Mouse (Mus musculus) MEL (cell line): ENCODE measurements around the gene Adamts16. TPM values are rescaled to one million over a fixed set of nuclear protein-coding genes. Genes with fewer than 3 reads are reported as not detected.

ENCODE experiments used
- DNase-seq: peaks from one replicate; pipeline ENCODE4 v3.0.0; 2011; ENCODE audit warnings: low read depth, low spot score
- H3K27ac ChIP-seq: 2 replicates; pipeline ENCODE4 v1.5.1; 2012; ENCODE audit warnings: low read depth, mild to moderate bottlenecking, control low read depth, low read length, moderate library complexity; ENCODE audit not compliant: control insufficient read depth
- H3K27me3 ChIP-seq, 2 experiments: fragments of 150-350 bp in 1 of 2; sonication (generic) in 1 of 2; 2 replicates each; pipeline ENCODE4 v1.6.1; 2012; ENCODE audit warnings: low read length in 2 of 2, mild to moderate bottlenecking in 2 of 2, improper control_type of control experiment in 1 of 2, moderate library complexity in 1 of 2; ENCODE audit not compliant: insufficient read depth in 2 of 2, control insufficient read depth in 1 of 2
- H3K36me3 ChIP-seq, 2 experiments: 2 replicates each; pipeline ENCODE4 v1.6.1; 2012 to 2014; ENCODE audit warnings: low read length in 2 of 2, improper control_type of control experiment in 1 of 2, inconsistent platforms in 1 of 2, mild to moderate bottlenecking in 1 of 2; ENCODE audit not compliant: insufficient read depth in 2 of 2, control insufficient read depth in 1 of 2
- H3K4me1 ChIP-seq, 2 experiments: fragments of 150-350 bp in 1 of 2; sonication (generic) in 1 of 2; 2 replicates each; pipeline ENCODE4 v1.6.1; 2012; ENCODE audit warnings: low read length in 2 of 2, improper control_type of control experiment in 1 of 2, mild to moderate bottlenecking in 1 of 2; ENCODE audit not compliant: insufficient read depth in 2 of 2, control insufficient read depth in 1 of 2
- H3K4me3 ChIP-seq, 2 experiments: fragments of 150-350 bp in 1 of 2; sonication (generic) in 1 of 2; 2 replicates each; pipeline ENCODE4 v1.5.1; 2012; ENCODE audit warnings: low read depth in 2 of 2, low read length in 2 of 2, mild to moderate bottlenecking in 2 of 2, moderate library complexity in 2 of 2, control low read depth in 1 of 2, improper control_type of control experiment in 1 of 2; ENCODE audit not compliant: control insufficient read depth in 1 of 2, insufficient read depth in 1 of 2
- H3K79me2 ChIP-seq: 2 replicates; pipeline ENCODE4 v1.6.1; 2012; ENCODE audit warnings: mild to moderate bottlenecking, low read length, moderate library complexity; ENCODE audit not compliant: control insufficient read depth, poor library complexity, insufficient read depth
- H3K9ac ChIP-seq: 2 replicates; pipeline ENCODE4 v1.6.1; 2012; ENCODE audit warnings: low read depth, mild to moderate bottlenecking, control low read depth, low read length, moderate library complexity; ENCODE audit not compliant: control insufficient read depth, poor library complexity, severe bottlenecking
- H3K9me3 ChIP-seq: fragments of 150-350 bp; sonication (generic); replicated peaks from 2 replicates; pipeline ENCODE4 v1.6.1; 2012; ENCODE audit warnings: mild to moderate bottlenecking, low read length, improper control_type of control experiment, moderate library complexity; ENCODE audit not compliant: insufficient read depth
- BHLHE40 ChIP-seq: IDR thresholded peaks from 2 replicates; pipeline ENCODE4 v1.6.1; 2012; ENCODE audit warnings: low read depth, mild to moderate bottlenecking, inconsistent platforms, low read length, improper control_type of control experiment, borderline replicate concordance
- CHD2 ChIP-seq: IDR thresholded peaks from 2 replicates; pipeline ENCODE4 v1.6.1; 2011; ENCODE audit warnings: low read length, improper control_type of control experiment
- CTCF ChIP-seq, 3 experiments: IDR thresholded peaks in 2 of 3; conservative IDR thresholded peaks in 1 of 3; 2 replicates each; pipeline ENCODE4 v1.5.1; 2011 to 2012; ENCODE audit warnings: low read length in 3 of 3, low read depth in 2 of 3, mild to moderate bottlenecking in 2 of 3, improper control_type of control experiment in 1 of 3, inconsistent platforms in 1 of 3, mixed read lengths in 1 of 3, moderate library complexity in 1 of 3; ENCODE audit not compliant: control insufficient read depth in 1 of 3, insufficient read depth in 1 of 3, poor library complexity in 1 of 3, severe bottlenecking in 1 of 3
- E2F4 ChIP-seq: IDR thresholded peaks from 2 replicates; pipeline ENCODE4 v1.6.1; 2011; ENCODE audit warnings: low read depth, low read length, improper control_type of control experiment, borderline replicate concordance
- ELF1 ChIP-seq: IDR thresholded peaks from 2 replicates; pipeline ENCODE4 v1.6.1; 2014; ENCODE audit warnings: low read depth, mild to moderate bottlenecking, inconsistent platforms, low read length, improper control_type of control experiment, moderate library complexity
- EP300 ChIP-seq, 2 experiments: IDR thresholded peaks; 2 replicates each; pipeline ENCODE4 v1.6.1; 2011; ENCODE audit warnings: improper control_type of control experiment in 2 of 2, low read length in 2 of 2, low read depth in 1 of 2, mild to moderate bottlenecking in 1 of 2
- ETS1 ChIP-seq: IDR thresholded peaks from 2 replicates; pipeline ENCODE4 v1.6.1; 2012; ENCODE audit warnings: low read depth, mild to moderate bottlenecking, inconsistent platforms, low read length, improper control_type of control experiment, moderate library complexity
- GABPA ChIP-seq: IDR thresholded peaks from 2 replicates; pipeline ENCODE4 v1.6.1; 2012; ENCODE audit warnings: low read depth, mild to moderate bottlenecking, inconsistent platforms, low read length, improper control_type of control experiment, moderate library complexity
- GATA1 ChIP-seq: IDR thresholded peaks from 2 replicates; pipeline ENCODE4 v1.6.1; 2011; ENCODE audit warnings: low read depth, low read length, improper control_type of control experiment
- JUND ChIP-seq: IDR thresholded peaks from 2 replicates; pipeline ENCODE4 v1.6.1; 2011; ENCODE audit warnings: low read depth, mild to moderate bottlenecking, improper control_type of control experiment, low read length
- MAX ChIP-seq: IDR thresholded peaks from 2 replicates; pipeline ENCODE4 v1.6.1; 2011; ENCODE audit warnings: low read length, improper control_type of control experiment
- MAZ ChIP-seq: IDR thresholded peaks from 2 replicates; pipeline ENCODE4 v1.6.1; 2012; ENCODE audit warnings: low read depth, mild to moderate bottlenecking, inconsistent platforms, low read length, improper control_type of control experiment
- MEF2A ChIP-seq: IDR thresholded peaks from 2 replicates; pipeline ENCODE4 v1.6.1; 2014; ENCODE audit warnings: low read depth, mild to moderate bottlenecking, inconsistent platforms, low read length, improper control_type of control experiment; ENCODE audit not compliant: poor library complexity, insufficient replicate concordance, severe bottlenecking; ENCODE audit errors: extremely low read depth
- MXI1 ChIP-seq: IDR thresholded peaks from 2 replicates; pipeline ENCODE4 v1.6.1; 2011; ENCODE audit warnings: mild to moderate bottlenecking, low read depth, low read length, improper control_type of control experiment
- MYC ChIP-seq: IDR thresholded peaks from 2 replicates; pipeline ENCODE4 v1.6.1; 2011; ENCODE audit warnings: low read depth, mild to moderate bottlenecking, low read length, improper control_type of control experiment, moderate library complexity
- NRF1 ChIP-seq: IDR thresholded peaks from 2 replicates; pipeline ENCODE4 v1.6.1; 2014; ENCODE audit warnings: low read depth, mild to moderate bottlenecking, inconsistent platforms, low read length, improper control_type of control experiment, moderate library complexity; ENCODE audit not compliant: poor library complexity, insufficient read depth, severe bottlenecking
- POLR2A ChIP-seq, 2 experiments: IDR thresholded peaks; 2 replicates each; pipeline ENCODE4 v1.6.1; 2011 to 2012; ENCODE audit warnings: low read length in 2 of 2, mild to moderate bottlenecking in 2 of 2, control low read depth in 1 of 2, improper control_type of control experiment in 1 of 2, low read depth in 1 of 2, moderate library complexity in 1 of 2; ENCODE audit not compliant: control insufficient read depth in 1 of 2, insufficient read depth in 1 of 2, poor library complexity in 1 of 2
- POLR2AphosphoS2 ChIP-seq: IDR thresholded peaks from 2 replicates; pipeline ENCODE4 v1.6.1; 2011; ENCODE audit warnings: low read length, improper control_type of control experiment
- POLR2AphosphoS5 ChIP-seq: IDR thresholded peaks from 2 replicates; pipeline ENCODE4 v1.6.1; 2012; ENCODE audit warnings: low read depth, borderline replicate concordance, mild to moderate bottlenecking, inconsistent platforms, low read length, moderate library complexity, mixed read lengths
- RAD21 ChIP-seq: IDR thresholded peaks from 2 replicates; pipeline ENCODE4 v1.6.1; 2011; ENCODE audit warnings: mild to moderate bottlenecking, low read depth, low read length, improper control_type of control experiment
- RCOR1 ChIP-seq: IDR thresholded peaks from 2 replicates; pipeline ENCODE4 v1.6.1; 2012; ENCODE audit warnings: low read depth, mild to moderate bottlenecking, inconsistent platforms, low read length, improper control_type of control experiment
- SIN3A ChIP-seq: IDR thresholded peaks from 2 replicates; pipeline ENCODE4 v1.6.1; 2012; ENCODE audit warnings: low read length, improper control_type of control experiment, inconsistent platforms
- TAL1 ChIP-seq: IDR thresholded peaks from 2 replicates; pipeline ENCODE4 v1.6.1; 2012; ENCODE audit warnings: mild to moderate bottlenecking, inconsistent platforms, low read length, moderate library complexity, mixed read lengths
- TBP ChIP-seq: IDR thresholded peaks from 2 replicates; pipeline ENCODE4 v1.8.0; 2011; ENCODE audit warnings: low read depth, low read length, improper control_type of control experiment
- TCF12 ChIP-seq: IDR thresholded peaks from 2 replicates; pipeline ENCODE4 v1.6.1; 2014; ENCODE audit warnings: low read depth, mild to moderate bottlenecking, inconsistent platforms, low read length, improper control_type of control experiment, moderate library complexity
- USF2 ChIP-seq, 2 experiments: IDR thresholded peaks; 2 replicates each; pipeline ENCODE4 v1.6.1; 2011 to 2012; ENCODE audit warnings: improper control_type of control experiment in 2 of 2, low read length in 2 of 2, borderline replicate concordance in 1 of 2, inconsistent platforms in 1 of 2, low read depth in 1 of 2, mild to moderate bottlenecking in 1 of 2; ENCODE audit not compliant: insufficient read depth in 1 of 2
- ZKSCAN1 ChIP-seq: IDR thresholded peaks from 2 replicates; pipeline ENCODE4 v1.6.1; 2012; ENCODE audit warnings: low read depth, mild to moderate bottlenecking, inconsistent platforms, low read length, improper control_type of control experiment, moderate library complexity
- ZMIZ1 ChIP-seq: IDR thresholded peaks from 2 replicates; pipeline ENCODE4 v1.6.1; 2012; ENCODE audit warnings: low read depth, mild to moderate bottlenecking, inconsistent platforms, low read length, improper control_type of control experiment, moderate library complexity
- ZNF384 ChIP-seq: IDR thresholded peaks from 2 replicates; pipeline ENCODE4 v1.6.1; 2012; ENCODE audit warnings: low read depth, mild to moderate bottlenecking, inconsistent platforms, low read length, improper control_type of control experiment
- polyA plus RNA-seq, 2 experiments: library from polyadenylated mRNA; stranded (reverse) in 1 of 2; unstranded in 1 of 2; fragments of >175 nt in 1 of 2; fragments of >200 nt in 1 of 2; gene quantifications; 2 replicates each; pipeline versions ENCODE4 v1.2.1 to v1.2.4; 2012; ENCODE audit warnings: low replicate concordance in 2 of 2, low read depth in 1 of 2; ENCODE audit not compliant: insufficient read length in 2 of 2, insufficient read depth in 1 of 2, missing spikeins in 1 of 2
- total RNA-seq: library from RNA; depleted of rRNA; stranded (reverse); fragments of 300-350 nt; gene quantifications from 2 replicates; pipeline ENCODE4 v1.2.3, GENCODE M21; 2012

Adamts16 gene
- total and polyA plus RNA-seq, 3 experiments: not detected

DNA sequence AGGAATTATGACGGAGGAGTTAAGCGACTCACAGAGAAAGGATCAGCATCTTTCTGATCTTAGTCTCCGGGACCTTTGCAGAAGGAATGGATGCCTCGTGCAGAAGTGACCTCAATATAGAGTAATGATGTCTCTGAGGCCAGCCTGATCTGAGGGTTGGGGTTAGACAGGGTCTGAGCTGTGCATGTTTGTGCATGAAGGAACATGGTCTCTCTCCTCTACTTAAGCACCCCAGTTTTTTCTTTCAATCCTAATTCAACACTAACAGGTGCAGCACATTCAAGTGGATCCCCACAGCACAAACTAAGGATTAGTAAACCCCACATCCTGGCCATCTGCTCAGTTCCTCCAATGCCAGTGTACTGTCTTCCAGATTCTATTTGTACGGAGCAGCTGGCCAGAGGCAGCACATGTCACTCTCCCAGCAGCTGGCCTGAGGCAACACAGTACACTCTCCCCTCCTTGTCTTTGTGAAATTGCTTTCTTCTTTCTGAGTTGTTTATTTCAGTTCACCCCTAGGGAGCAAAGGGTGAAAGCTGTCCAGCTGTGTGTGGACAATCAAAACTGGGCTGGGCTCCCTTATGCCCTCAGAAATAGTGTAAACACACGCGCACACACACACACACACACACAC is 156.5 kb downstream of the Adamts16 start:
- Histone ChIP-seq H3K36me3 (no peaks in the 10 kb centered on the region), H3K4me3 (no peak overlapping the region), H3K27ac (no peak overlapping the region), H3K9ac (no peak overlapping the region), H3K79me2 (no peaks in the 10 kb centered on the region), H3K27me3 (no peaks in the 10 kb centered on the region), H3K9me3 (no peaks in the 10 kb centered on the region), H3K4me1 (no peaks in the 10 kb centered on the region)
- no peak for DNase-seq
- TF ChIP-seq TCF12 (no peak), USF2 (IDR thresholded peaks at IDR 0.05; ENCODE audit: borderline replicate concordance in 1 of 2, insufficient read depth in 1 of 2, low read depth in 1 of 2, low read length in 2 of 2) (no peak), TAL1 (no peak), NRF1 (no peak), MAX (no peak), MYC (no peak), MEF2A (no peak), ELF1 (no peak), GATA1 (no peak), ZMIZ1 (no peak), BHLHE40 (no peak), TBP (no peak), RCOR1 (no peak), POLR2A (IDR thresholded peaks at IDR 0.05; ENCODE audit: control insufficient read depth in 1 of 2, insufficient read depth in 1 of 2, low read depth in 1 of 2, low read length in 2 of 2, poor library complexity in 1 of 2) (no peak), POLR2AphosphoS5 (no peak), E2F4 (no peak)

GRCm38 (mm10) chr13:70681411-70682183 is 160.0 kb downstream of the Adamts16 start:
- no peaks in the 10 kb centered on the region for H3K9me3 ChIP-seq
- H3K27ac ChIP-seq: no peak overlapping the region
- H3K4me1 ChIP-seq: no peaks in the 10 kb centered on the region
- DNase-seq: no peak
- no peak overlapping the region for H3K4me3 ChIP-seq
- no peaks in the 10 kb centered on the region for H3K27me3 ChIP-seq
- H3K36me3 ChIP-seq: no peaks in the 10 kb centered on the region
- H3K9ac ChIP-seq: no peak overlapping the region
- H3K79me2 ChIP-seq: no peaks in the 10 kb centered on the region
- TF ChIP-seq RAD21: no peak
- TF ChIP-seq MEF2A: no peak
- TF ChIP-seq MAZ: no peak
- TF ChIP-seq CTCF (IDR thresholded peaks at IDR 0.05 in 2 of 3, conservative IDR thresholded peaks at IDR 0.05 in 1 of 3; ENCODE audit: control insufficient read depth in 1 of 3, insufficient read depth in 1 of 3, low read depth in 2 of 3, low read length in 3 of 3, poor library complexity in 1 of 3, severe bottlenecking in 1 of 3): no peak
- no peak for TF ChIP-seq EP300 (IDR thresholded peaks at IDR 0.05; ENCODE audit: low read depth in 1 of 2, low read length in 2 of 2)
- no peak for TF ChIP-seq ZKSCAN1
- TF ChIP-seq ETS1: no peak
- no peak for TF ChIP-seq GATA1
- TF ChIP-seq TBP: no peak
- TF ChIP-seq MXI1: no peak
- no peak for TF ChIP-seq POLR2AphosphoS2
- TF ChIP-seq CHD2: no peak
- no peak for TF ChIP-seq SIN3A
- TF ChIP-seq GABPA: no peak
- no peak for TF ChIP-seq NRF1
- TF ChIP-seq MAX: no peak
- TF ChIP-seq ZNF384: no peak
- no peak for TF ChIP-seq JUND
